Mouse (Mus musculus): ENCODE measurements around the gene Etnk1. TPM values are rescaled to one million over a fixed set of nuclear protein-coding genes. Genes with fewer than 3 reads are reported as not detected.
A peak's percentile ranks its signal among the peaks of the same experiment; 100 is the strongest.
"Not testable (repeated sequence)": the region's sequence is repeated elsewhere in the genome, so short reads cannot be mapped to it uniquely, and the experiment has no call there.

The Etnk1 gene
- polyA plus RNA-seq, 1 experiment, result 48.6 TPM

DNA sequence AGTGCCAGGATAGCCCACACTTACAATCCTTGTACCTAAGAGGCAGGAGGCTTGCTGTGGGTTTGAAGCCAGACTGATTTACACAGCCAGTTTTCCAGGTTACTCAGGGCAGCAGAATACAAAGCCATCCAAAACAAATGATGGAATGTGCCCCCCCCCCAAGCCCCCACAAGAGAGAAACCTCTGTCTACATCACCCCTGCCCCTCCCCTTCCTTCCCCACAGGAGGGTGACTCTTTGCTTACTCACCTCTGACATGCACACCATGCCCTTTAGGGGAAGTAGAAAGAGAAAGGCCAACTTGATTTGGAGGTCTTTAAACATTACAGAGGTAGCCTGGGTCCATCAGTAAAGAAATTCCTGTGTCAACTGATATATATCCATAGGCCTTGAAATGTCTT lies 18.2 kb upstream of the Etnk1 start:
- H3K4me3 ChIP-seq (ENCODE audit: insufficient read depth, low read length), result no peak overlapping the region
- no peak overlapping the region for H3K27ac ChIP-seq (ENCODE audit: insufficient read depth, low read length)
- TF ChIP-seq POLR2A (IDR thresholded peaks at IDR 0.05; ENCODE audit: low read depth, low read length), result no peak
- TF ChIP-seq CTCF (IDR thresholded peaks at IDR 0.05; ENCODE audit: borderline replicate concordance, insufficient read depth, low read length), result no peak
- peaks cover 11% of the 10 kb centered on the region for H3K4me1 ChIP-seq (ENCODE audit: control insufficient read depth, insufficient read depth, low read length)

DNA sequence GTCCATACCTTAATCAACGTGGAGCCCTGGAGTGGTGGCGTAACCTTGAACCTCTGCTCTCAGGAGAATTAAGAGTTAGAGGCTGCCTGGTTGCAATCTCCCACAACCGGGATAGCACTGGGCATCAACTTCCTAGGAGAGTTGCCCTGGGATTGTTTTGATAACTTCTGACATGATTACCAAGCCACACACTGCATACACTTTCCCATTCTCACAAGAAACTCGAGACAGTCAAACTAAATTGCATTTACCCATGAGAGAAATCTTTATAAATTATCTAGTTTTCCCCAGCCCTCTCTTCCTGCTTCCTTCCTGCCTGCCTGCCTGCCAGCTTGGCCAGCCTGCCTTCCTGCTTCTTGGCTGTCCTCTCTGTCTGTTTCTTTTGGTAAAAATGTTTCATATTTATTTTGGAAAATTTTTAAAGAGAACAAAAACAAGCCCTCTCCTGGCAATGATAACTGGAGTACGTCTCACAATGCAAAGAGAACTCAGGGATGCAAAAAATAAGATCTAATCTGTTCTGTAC lies 17.2 kb upstream of the Etnk1 start:
- H3K4me3 ChIP-seq (ENCODE audit: insufficient read depth, low read length), result no peak overlapping the region
- H3K4me1 ChIP-seq (ENCODE audit: control insufficient read depth, insufficient read depth, low read length), result peaks cover 11% of the 10 kb centered on the region
- no peak overlapping the region for H3K27ac ChIP-seq (ENCODE audit: insufficient read depth, low read length)
- no peak for TF ChIP-seq POLR2A (IDR thresholded peaks at IDR 0.05; ENCODE audit: low read depth, low read length)
- no peak for TF ChIP-seq CTCF (IDR thresholded peaks at IDR 0.05; ENCODE audit: borderline replicate concordance, insufficient read depth, low read length)

DNA sequence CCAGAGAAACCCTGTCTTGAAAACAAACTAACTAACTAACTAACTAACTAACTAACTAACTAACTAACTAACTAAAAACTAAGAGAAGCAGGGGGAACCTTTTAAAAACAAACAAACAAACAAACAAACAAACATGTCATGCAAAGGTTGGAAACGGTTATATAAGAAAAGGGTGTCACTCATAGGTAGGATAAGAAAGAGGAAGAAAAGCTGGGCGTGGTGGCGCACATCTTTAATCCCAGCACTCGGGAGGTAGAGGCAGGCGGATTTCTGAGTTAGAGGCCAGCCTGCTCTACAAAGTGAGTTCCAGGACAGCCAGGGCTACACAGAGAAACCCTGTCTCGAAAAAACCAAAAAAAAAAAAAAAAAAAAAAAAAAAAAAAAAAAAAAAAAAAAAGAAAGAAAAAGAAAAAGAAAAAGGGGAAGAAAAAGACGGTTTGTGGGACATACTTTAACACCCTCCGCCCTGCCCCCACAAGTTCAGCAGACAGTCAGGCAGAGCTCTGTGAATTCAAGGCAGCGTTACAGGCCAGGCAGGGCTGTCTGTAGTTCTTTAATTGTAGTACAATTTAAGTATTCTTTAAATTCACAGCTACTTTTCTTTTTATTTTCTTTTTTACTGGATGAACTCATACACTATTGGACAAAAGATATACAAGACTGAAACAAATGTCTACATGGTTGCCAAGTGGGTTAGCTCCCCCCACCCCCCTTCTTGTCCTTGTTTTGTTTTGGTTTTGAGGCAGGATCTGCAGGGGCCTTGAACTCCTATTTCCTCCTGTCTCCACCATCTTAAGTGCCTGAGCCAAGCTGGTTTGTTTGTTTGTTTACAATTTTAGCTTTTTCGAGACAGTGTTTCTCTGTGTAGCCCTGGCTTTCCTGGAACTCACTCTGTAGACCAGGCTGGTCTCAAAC lies 15.7 kb upstream of the Etnk1 start:
- not testable (repeated sequence) for H3K4me3 ChIP-seq (ENCODE audit: insufficient read depth, low read length); H3K4me1 ChIP-seq (ENCODE audit: control insufficient read depth, insufficient read depth, low read length)
- H3K27ac ChIP-seq (ENCODE audit: insufficient read depth, low read length), result 0 out of 2 replicates have a peak overlapping the region, but pooled peaks have one; percentile 15

DNA sequence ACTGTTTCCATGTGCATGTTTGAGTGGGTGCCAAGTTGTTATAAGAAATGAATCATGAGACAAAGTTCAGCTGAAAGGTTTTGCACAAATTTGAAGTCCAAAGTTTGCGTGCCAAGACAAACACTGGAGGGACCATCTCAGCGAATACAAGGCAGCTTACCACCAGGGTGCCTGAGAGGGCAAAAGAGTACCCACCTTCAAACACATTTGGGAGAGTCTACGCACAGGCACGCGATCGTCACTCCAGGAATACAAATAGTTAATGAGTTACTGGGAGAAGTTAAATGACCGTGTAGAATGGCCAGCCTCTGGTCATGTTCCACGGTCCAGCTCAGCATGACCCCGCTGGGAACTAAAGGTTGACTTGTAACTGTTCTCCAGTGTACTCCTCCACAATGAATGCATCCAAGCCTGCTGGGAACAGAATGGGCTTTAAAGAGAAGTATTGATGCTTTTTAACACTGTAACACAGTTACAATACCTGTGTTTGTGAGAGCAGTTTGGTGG lies 14.6 kb upstream of the Etnk1 start:
- Histone ChIP-seq H3K4me3 (ENCODE audit: insufficient read depth, low read length) (no peak overlapping the region), H3K4me1 (ENCODE audit: control insufficient read depth, insufficient read depth, low read length) (peaks cover 5% of the 10 kb centered on the region), H3K27ac (ENCODE audit: insufficient read depth, low read length) (peak overlapping the region; percentile 17; the same call in 1 of the 2 replicates)
- TF ChIP-seq CTCF (IDR thresholded peaks at IDR 0.05; ENCODE audit: borderline replicate concordance, insufficient read depth, low read length) (no peak), POLR2A (IDR thresholded peaks at IDR 0.05; ENCODE audit: low read depth, low read length) (no peak)

DNA sequence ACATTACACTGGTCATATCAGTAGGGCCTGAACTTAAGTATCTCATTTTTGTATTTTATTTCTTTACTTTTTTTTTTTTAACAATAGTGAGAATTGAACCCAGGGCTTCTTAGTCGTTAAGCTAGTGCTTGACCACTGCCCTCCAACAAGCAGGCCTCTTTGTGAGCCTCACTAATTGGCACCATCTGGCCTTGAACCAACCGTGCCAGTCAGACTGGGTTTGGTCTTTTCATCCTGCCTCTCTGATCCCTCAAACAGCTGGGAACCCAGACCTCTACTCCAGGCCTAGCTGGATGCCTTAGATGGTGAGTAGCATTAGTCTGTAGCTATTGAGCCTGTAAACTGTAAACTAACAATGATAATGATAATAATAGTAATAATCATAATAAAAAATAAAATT lies 13.9 kb upstream of the Etnk1 start:
- Histone ChIP-seq H3K4me3 (ENCODE audit: insufficient read depth, low read length) (no peak overlapping the region), H3K4me1 (ENCODE audit: control insufficient read depth, insufficient read depth, low read length) (peaks cover 5% of the 10 kb centered on the region), H3K27ac (ENCODE audit: insufficient read depth, low read length) (no peak overlapping the region)
- no peak for TF ChIP-seq CTCF (IDR thresholded peaks at IDR 0.05; ENCODE audit: borderline replicate concordance, insufficient read depth, low read length)
- no peak for TF ChIP-seq POLR2A (IDR thresholded peaks at IDR 0.05; ENCODE audit: low read depth, low read length)

DNA sequence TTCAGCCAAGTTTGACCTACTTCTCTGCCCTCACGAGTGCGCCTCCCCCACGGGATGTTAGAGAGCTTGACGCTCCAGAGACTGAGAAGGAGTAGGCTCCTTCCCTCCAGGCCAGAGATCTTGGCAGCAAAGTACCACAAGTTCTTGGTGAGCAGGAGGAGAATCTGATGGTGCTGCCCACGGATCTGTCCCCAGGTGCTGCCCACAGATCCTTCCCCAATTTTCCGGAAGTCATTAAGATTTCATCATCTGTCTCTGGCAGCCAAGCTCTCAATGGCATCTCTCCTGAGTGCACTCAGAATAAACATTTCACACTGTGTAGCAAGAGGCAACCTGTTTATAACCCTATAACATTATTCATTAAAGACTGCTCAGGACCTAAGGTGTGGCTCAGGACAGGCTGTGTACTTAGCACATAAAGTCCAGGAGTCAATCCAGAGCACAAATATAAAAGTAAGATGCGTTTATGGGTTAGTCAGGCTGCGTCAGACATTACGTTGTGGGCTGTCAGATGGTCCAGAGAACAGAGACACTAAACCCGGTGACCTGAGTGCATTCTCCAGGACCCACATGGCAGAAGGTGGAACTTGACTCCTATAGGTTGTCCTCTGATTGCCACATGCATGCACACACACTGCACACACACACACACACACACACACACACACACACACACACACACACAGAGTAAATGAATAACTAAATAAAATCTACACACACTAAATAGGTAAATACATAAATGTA lies 13.1 kb upstream of the Etnk1 start:
- Histone ChIP-seq H3K27ac (ENCODE audit: insufficient read depth, low read length) (no peak overlapping the region), H3K4me3 (ENCODE audit: insufficient read depth, low read length) (no peak overlapping the region), H3K4me1 (ENCODE audit: control insufficient read depth, insufficient read depth, low read length) (peaks cover 5% of the 10 kb centered on the region)
- TF ChIP-seq CTCF (IDR thresholded peaks at IDR 0.05; ENCODE audit: borderline replicate concordance, insufficient read depth, low read length), result no peak
- TF ChIP-seq POLR2A (IDR thresholded peaks at IDR 0.05; ENCODE audit: low read depth, low read length), result no peak

DNA sequence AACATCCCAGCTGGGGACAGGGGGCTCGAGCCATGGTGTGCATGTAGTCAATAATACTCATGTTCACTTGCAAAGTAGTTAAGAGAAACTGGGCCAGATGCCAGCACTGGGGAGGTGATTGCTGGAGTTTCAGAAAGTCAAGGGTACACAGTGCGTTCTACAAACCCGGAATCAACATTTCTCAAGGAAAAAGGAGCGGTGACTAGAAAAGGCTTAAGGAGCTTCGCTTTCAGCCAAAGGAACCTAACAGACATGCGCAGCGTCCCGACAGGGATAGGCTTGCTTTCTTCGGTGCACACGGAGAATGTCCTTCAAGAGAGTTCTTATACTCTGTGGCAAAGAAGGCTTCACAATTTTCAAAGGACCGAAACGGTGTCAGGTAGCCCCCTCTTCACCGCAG lies 12.1 kb upstream of the Etnk1 start:
- no peak overlapping the region for H3K27ac ChIP-seq (ENCODE audit: insufficient read depth, low read length)
- no peak for TF ChIP-seq CTCF (IDR thresholded peaks at IDR 0.05; ENCODE audit: borderline replicate concordance, insufficient read depth, low read length)
- TF ChIP-seq POLR2A (IDR thresholded peaks at IDR 0.05; ENCODE audit: low read depth, low read length), result no peak
- peaks cover 5% of the 10 kb centered on the region; the same call in 1 of the 2 replicates for H3K4me1 ChIP-seq (ENCODE audit: control insufficient read depth, insufficient read depth, low read length)
- no peak overlapping the region for H3K4me3 ChIP-seq (ENCODE audit: insufficient read depth, low read length)

DNA sequence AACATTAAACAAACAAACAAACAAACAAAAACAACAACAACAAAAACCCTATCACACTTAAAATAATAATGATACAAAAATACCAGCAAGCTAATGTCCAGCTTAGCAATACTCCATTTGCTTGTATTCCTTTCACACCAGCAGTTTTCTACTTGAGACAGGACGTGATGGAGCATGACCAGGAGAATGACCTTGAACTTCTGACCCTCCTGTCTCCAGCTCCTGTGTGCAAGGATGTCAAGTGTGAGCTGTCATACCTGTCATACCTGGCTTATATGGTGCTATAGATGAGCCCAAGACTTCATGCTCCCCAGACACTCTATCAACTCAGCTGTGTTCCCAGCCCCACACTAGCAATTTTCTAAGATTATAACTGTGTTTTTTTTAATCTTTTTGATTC lies 11.0 kb upstream of the Etnk1 start:
- TF ChIP-seq POLR2A (IDR thresholded peaks at IDR 0.05; ENCODE audit: low read depth, low read length) (no peak), CTCF (IDR thresholded peaks at IDR 0.05; ENCODE audit: borderline replicate concordance, insufficient read depth, low read length) (no peak)
- no peak overlapping the region for H3K27ac ChIP-seq (ENCODE audit: insufficient read depth, low read length)
- peaks cover 5% of the 10 kb centered on the region; the same call in 1 of the 2 replicates for H3K4me1 ChIP-seq (ENCODE audit: control insufficient read depth, insufficient read depth, low read length)
- no peak overlapping the region for H3K4me3 ChIP-seq (ENCODE audit: insufficient read depth, low read length)

DNA sequence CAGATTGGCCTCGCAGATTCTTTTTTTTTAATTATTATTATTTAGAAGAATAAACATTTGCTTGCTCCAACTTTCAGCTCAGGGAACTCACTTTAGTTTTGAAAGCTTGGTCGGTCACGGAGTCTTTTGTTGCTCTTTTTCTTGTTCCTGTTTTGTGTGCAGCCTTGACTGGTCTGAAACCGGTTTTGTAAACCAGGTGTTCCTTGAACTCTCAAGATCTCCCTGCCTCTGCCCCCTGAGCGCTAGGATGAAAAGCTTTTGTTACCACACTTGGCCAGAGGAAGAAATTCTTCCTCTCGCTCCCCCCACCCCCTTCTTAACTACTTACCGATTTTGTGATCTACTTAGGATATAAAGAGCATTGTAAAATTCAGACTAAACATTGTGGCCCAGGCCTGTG lies 10.3 kb upstream of the Etnk1 start:
- H3K27ac ChIP-seq (ENCODE audit: insufficient read depth, low read length), result no peak overlapping the region
- no peak overlapping the region for H3K4me3 ChIP-seq (ENCODE audit: insufficient read depth, low read length)
- peaks cover 3% of the 10 kb centered on the region; the same call in 1 of the 2 replicates for H3K4me1 ChIP-seq (ENCODE audit: control insufficient read depth, insufficient read depth, low read length)
- no peak for TF ChIP-seq POLR2A (IDR thresholded peaks at IDR 0.05; ENCODE audit: low read depth, low read length)
- TF ChIP-seq CTCF (IDR thresholded peaks at IDR 0.05; ENCODE audit: borderline replicate concordance, insufficient read depth, low read length), result no peak
